Mouse (Mus musculus): ENCODE results near the gene Ppid. TPM values are rescaled to one million over a fixed set of nuclear protein-coding genes. Genes with fewer than 3 reads are reported as not detected.

Gene Ppid
- 153 and 155 TPM in 2 replicates for polyA plus RNA-seq (2015; fragmentation: Nextera tagmentation; extraction: Ambion mirVana)

DNA sequence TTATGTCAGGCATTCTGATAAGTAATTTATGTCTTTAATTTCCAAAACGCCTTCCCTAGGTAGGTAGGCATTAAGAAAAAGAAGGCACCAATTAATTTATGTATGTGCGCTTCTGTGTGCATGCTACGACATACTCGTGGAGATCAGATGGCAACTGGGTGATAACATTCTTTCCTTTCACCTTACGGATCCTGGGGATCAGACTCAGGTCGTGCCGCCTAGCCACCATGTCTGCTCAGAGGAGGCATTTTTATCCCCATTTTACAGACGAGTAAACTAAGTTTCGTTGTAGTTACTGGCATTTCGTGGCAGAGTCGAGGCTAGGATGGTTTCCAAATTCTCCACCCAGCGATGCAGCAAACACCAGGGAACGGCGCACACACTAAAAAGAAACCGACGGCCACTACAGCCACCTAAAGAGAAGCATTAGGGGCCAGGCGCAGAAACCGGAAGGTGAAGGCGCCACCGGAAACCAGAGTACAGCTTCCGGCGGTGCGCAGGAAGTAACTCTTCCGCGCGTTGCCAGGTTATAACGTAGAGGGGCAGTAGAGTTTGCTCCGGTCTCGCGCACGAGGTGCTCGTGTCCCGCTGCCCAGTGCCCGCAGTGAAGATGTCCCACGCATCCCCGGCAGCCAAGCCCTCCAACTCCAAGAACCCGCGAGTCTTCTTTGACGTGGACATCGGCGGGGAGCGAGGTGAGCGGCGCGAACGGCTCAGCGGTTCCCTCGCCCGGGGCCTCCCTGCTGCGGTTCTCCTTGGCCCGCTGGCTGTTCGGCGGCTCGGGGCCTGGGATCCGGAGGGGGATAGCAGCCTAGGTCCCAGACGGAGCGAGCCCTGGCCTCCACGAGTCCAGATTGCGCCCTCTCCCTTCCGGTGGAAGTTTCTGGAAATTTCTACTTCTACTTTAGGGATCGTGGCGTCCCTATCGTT lies at the start of gene Ppid:
TSS of gene Ppid (plus strand) at position 480 of the 930 bp plus-strand sequence.
- H3K36me3 ChIP-seq = peaks cover 20% of the 10 kb centered on the region
- H3K27ac ChIP-seq = peak within 1 kb of the TSS; percentile 86
- H3K4me3 ChIP-seq = peak within 1 kb of the TSS; percentile 92
- no peaks in the 10 kb centered on the region for H3K9me3 ChIP-seq
- 0 out of 2 replicates have a peak, but pooled peaks cover 3% of the 10 kb centered on the region for H3K27me3 ChIP-seq
- H3K9ac ChIP-seq = peak within 1 kb of the TSS; percentile 89
- H3K4me2 ChIP-seq = peak within 1 kb of the TSS; percentile 90
- peaks cover 15% of the 10 kb centered on the region for H3K4me1 ChIP-seq (replicated peaks)
- WGBS = 4% methylated on average over 63 of the region's 63 CpGs
- peak; percentile 91 for ATAC-seq (ENCODE audit: low FRiP score)

DNA sequence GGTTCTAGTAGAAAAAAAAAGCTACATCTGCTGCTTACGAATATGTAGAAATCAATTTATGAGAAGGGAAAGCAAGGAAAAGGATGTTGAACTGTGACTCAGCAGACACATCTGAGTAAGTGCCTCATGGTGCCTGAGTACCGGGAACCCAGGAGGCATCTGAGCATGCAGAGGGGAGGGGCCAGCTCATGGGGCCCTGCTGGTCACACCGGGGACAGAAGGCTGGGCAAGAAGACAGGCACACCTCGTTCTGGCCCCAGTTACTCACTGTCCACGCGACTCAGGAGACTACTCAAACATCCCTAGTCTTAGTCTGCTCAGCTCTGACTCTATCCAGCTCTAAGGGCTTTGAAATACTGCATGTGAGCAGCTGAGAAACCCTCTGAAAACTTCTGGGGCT lies 48.6 kb upstream of the Ppid start:
- Histone ChIP-seq H3K4me3 (no peak overlapping the region), H3K27me3 (no peaks in the 10 kb centered on the region)

DNA sequence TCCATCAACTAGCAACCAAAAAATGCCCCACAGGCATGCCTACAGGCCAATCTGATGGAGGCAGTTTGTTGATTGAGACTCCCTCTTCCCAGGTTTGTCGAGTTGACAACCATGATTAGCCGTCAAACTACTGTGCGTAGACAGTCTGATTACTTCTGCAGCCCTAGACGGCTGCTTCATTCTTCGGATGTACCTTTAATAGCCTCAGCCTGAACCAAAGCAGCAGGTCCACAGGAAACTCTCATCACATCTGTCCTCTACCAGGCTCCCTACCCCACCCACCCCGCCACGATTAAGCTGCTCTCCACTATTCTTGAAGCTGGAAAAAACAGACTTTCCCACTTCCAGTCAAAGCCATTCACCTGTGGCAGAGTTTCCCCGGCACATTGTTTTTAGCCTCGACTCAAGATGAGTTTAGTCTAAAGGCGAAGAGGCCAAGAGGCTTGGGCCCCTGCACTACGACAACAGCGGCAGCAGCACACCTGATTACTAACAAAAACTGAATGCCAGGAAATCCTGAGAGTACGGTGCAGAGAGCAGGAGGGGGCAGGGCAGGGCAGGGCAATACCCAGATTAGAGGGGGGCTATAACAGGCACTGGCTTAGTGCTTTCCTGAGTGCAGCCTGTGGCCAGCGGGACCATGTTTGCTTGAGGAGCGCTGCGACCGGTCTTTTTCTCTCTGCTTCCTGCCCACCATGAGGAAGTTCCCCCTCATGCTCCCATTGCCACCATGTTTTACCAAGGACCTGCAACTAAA lies 42.3 kb upstream of the Ppid start:
- Histone ChIP-seq H3K4me1 (replicated peaks) (0 out of 2 replicates have a peak, but pooled peaks cover 3% of the 10 kb centered on the region), H3K9me3 (no peaks in the 10 kb centered on the region), H3K9ac (no peak overlapping the region), H3K27ac (no peak overlapping the region), H3K27me3 (no peaks in the 10 kb centered on the region), H3K36me3 (no peaks in the 10 kb centered on the region; the same call in 1 of the 2 replicates), H3K4me2 (no peak overlapping the region), H3K4me3 (no peak overlapping the region)
- ATAC-seq (ENCODE audit: low FRiP score) = no peak
- WGBS = 87% methylated on average over 17 of the region's 17 CpGs

More for the DNA sequence above, 48.6 kb upstream of the Ppid start:
- 0 out of 2 replicates have a peak, but pooled peaks have one; percentile 17 for ATAC-seq (ENCODE audit: low FRiP score)
- H3K27ac ChIP-seq = no peak overlapping the region
- H3K9me3 ChIP-seq = no peaks in the 10 kb centered on the region
- H3K9ac ChIP-seq = no peak overlapping the region
- H3K4me1 ChIP-seq (replicated peaks) = peaks cover 5% of the 10 kb centered on the region; the same call in 1 of the 2 replicates
- 42% methylated on average over 6 of the region's 6 CpGs for WGBS
- no peak overlapping the region for H3K4me2 ChIP-seq
- no peaks in the 10 kb centered on the region; the same call in none of the 2 replicates for H3K36me3 ChIP-seq

DNA sequence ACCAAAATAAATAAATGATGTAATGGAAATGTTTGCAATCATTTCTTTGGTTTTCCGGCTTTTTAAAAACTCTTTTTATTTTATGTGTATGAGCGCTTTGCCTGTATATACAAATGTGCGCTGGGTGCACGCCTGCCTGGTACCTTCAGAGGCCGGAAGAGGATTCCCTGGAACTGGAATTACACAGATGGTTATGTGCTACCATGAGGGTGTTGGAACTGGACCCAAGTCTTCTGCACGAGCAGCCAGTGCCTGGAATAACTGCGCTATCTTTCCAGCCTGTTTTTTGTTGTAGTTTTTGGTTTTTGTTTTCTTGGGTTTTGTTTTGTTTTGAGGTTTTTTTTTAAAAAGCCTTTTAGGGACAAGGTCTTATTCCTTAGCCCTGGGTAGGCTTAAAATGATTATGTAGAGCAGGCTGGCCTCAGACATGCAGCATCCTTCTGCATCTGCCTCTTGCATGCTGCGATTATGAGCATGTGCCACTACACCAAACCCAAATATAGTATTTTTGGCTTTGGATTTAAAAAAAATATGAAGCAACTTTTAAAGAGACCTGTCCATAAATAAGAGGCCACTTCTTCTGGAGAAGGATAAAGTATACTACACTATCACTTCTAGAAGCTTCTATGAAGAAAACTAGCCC lies 41.3 kb upstream of the Ppid start:
- 97% methylated on average over 8 of the region's 8 CpGs for WGBS

DNA sequence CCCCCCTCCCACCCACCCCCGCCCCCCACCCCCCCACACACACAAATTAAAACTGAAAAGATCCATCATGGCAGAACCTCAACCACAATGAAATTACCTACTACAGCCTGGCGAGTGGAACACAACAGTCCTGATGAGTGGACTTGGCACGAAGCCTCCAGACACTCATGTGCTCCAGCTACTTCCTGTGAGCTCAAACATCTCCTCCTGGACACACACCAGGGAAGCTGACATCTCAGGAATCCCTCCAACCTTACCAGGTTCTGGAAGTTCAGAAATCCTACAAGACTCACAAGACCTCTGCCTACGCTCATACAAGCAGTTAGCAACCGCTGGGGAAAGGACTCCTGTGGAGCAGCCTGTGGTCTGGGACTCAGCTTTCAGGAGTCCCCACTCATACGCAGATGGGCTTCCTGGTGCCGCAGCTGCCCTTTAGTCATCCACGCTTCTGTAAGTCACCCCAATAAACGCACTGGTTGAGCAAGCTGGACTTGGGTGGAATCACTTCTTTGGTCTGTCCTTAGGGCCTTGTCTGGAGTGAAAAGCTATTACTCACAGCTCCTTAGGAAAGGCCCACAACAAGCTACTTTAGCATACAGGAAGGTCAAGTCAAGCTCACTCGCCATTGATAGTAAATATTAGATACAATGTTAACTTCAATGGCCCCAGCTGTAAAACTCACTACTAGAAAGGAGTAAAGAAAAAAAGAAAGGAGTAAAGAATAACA lies 39.2 kb upstream of the Ppid start:
- Histone ChIP-seq H3K27me3 (no peaks in the 10 kb centered on the region), H3K9me3 (no peaks in the 10 kb centered on the region), H3K4me1 (replicated peaks) (0 out of 2 replicates have a peak, but pooled peaks cover 3% of the 10 kb centered on the region)

More for the DNA sequence above, 41.3 kb upstream of the Ppid start:
- Histone ChIP-seq H3K27ac (no peak overlapping the region), H3K4me1 (replicated peaks) (0 out of 2 replicates have a peak, but pooled peaks cover 3% of the 10 kb centered on the region), H3K4me3 (no peak overlapping the region), H3K9ac (no peak overlapping the region), H3K9me3 (no peaks in the 10 kb centered on the region), H3K36me3 (no peaks in the 10 kb centered on the region; the same call in 1 of the 2 replicates), H3K4me2 (no peak overlapping the region), H3K27me3 (no peaks in the 10 kb centered on the region)
- no peak for ATAC-seq (ENCODE audit: low FRiP score)

DNA sequence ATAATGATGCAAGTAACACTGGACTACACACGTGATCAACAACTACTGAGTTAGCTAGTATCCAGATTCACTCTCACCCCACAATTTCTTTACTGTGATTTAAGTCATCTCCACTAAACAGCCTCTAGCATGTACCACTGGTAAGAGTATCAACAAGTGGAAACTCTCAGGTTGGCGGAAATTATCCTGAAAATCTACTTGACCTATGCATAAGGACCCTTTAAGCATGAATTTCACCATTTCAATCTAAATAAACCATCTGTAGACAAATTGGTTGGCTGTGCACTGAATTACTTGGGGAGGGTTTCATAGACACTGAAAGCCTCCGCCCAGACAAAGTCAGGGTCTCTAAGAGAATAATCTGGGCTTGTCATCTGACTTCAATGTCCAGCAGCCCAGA lies 37.4 kb upstream of the Ppid start:
- no peaks in the 10 kb centered on the region for H3K36me3 ChIP-seq
- no peak for ATAC-seq (ENCODE audit: low FRiP score)
- WGBS = 95% methylated on average over 3 of the region's 3 CpGs

More for the DNA sequence above, 39.2 kb upstream of the Ppid start:
- 84% methylated on average over 9 of the region's 10 CpGs for WGBS
- Histone ChIP-seq H3K27ac (no peak overlapping the region), H3K4me2 (no peak overlapping the region), H3K9ac (no peak overlapping the region), H3K4me3 (no peak overlapping the region), H3K36me3 (no peaks in the 10 kb centered on the region)
- no peak for ATAC-seq (ENCODE audit: low FRiP score)

DNA sequence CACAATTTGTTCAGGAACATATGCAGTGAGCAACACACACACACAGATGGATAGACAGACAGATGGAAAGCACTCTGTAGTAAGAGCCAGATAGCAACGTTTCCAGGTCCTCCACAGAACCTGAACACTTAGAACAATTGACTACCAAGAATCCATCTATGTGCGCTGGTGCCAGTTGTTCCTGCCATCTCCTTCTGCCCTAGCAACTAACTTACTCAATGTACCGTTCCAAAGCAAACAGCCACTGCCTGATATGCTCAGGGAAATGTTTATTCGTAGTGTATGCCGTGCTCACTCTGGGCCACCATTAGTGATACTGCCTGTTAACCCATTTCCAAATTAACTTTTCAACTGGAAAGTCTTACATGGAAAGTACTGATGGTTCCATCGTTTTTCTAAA lies 36.1 kb upstream of the Ppid start:
- no peaks in the 10 kb centered on the region for H3K36me3 ChIP-seq
- no peaks in the 10 kb centered on the region for H3K27me3 ChIP-seq
- WGBS = 92% methylated on average over 6 of the region's 6 CpGs
- no peak overlapping the region for H3K9ac ChIP-seq
- no peak for ATAC-seq (ENCODE audit: low FRiP score)
- H3K4me2 ChIP-seq = no peak overlapping the region
- H3K4me1 ChIP-seq (replicated peaks) = peaks cover 7% of the 10 kb centered on the region
- H3K9me3 ChIP-seq = no peaks in the 10 kb centered on the region
- no peak overlapping the region for H3K27ac ChIP-seq
- no peak overlapping the region for H3K4me3 ChIP-seq

More for the DNA sequence above, 37.4 kb upstream of the Ppid start:
- Histone ChIP-seq H3K4me1 (replicated peaks) (0 out of 2 replicates have a peak, but pooled peaks cover 3% of the 10 kb centered on the region), H3K9ac (no peak overlapping the region), H3K4me2 (no peak overlapping the region), H3K9me3 (no peaks in the 10 kb centered on the region), H3K4me3 (no peak overlapping the region), H3K27me3 (no peaks in the 10 kb centered on the region), H3K27ac (no peak overlapping the region)

DNA sequence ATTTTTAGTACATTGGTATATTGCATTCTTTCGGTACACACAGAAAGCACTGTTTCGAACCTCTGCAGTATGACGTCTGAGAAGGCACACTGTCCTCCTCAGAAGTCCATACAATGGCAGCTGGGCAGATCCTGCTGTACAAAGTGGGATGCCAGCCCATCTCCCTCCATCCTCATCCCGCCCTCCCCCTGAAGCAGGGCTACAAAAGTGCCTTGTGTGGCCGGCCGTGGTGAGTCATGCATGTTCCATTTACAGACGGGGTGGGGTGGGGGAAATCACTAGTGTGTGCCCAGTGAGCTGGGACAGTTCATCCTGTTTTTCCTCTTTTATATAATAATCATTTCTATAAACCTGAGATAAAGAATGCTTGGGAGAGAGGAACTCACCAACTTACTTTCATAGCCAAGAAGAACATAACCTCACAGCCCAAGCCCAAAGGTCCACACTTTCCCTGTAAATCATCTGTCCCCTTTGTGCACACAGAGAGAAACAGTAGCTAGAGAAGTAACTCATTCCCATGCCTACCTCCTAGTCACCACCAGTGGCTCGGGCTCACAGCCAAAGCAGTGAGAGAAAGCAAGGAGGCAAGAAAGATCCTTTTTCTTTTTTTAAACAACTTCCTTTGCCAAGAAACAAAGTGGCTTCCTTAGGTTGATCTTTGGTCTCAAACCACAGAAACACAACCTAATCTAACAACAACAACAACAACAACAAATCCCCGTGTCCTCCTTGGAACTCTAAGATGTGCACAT lies 31.9 kb upstream of the Ppid start:
- no peaks in the 10 kb centered on the region for H3K27me3 ChIP-seq
- H3K9me3 ChIP-seq = no peaks in the 10 kb centered on the region
- H3K4me3 ChIP-seq = no peak overlapping the region
- H3K4me1 ChIP-seq (replicated peaks) = peaks cover 8% of the 10 kb centered on the region
- no peak overlapping the region for H3K4me2 ChIP-seq
- WGBS = 78% methylated on average over 9 of the region's 9 CpGs
- H3K9ac ChIP-seq = no peak overlapping the region
- peak overlapping the region; percentile 58 for H3K27ac ChIP-seq
- H3K36me3 ChIP-seq = no peaks in the 10 kb centered on the region
- peak; percentile 61 for ATAC-seq (ENCODE audit: low FRiP score)

DNA sequence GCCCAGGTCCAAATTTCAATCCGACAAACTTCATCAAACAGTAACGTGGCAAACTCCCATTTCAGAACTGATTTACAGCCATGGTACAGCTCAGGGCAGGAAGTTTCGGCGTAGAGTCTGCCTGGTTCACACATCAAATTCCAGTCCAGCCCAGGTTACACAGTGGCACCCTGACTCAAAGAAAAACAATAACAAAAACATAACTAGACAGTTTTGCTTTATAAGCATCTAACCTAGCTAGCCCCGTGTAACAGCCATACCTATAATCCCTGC lies 31.4 kb upstream of the Ppid start:
- Histone ChIP-seq H3K36me3 (no peaks in the 10 kb centered on the region), H3K4me2 (no peak overlapping the region), H3K27me3 (no peaks in the 10 kb centered on the region), H3K4me1 (replicated peaks) (peaks cover 8% of the 10 kb centered on the region), H3K9ac (no peak overlapping the region), H3K4me3 (no peak overlapping the region), H3K9me3 (no peaks in the 10 kb centered on the region), H3K27ac (no peak overlapping the region)
- ATAC-seq (ENCODE audit: low FRiP score) = no peak
- 89% methylated on average over 5 of the region's 5 CpGs for WGBS

DNA sequence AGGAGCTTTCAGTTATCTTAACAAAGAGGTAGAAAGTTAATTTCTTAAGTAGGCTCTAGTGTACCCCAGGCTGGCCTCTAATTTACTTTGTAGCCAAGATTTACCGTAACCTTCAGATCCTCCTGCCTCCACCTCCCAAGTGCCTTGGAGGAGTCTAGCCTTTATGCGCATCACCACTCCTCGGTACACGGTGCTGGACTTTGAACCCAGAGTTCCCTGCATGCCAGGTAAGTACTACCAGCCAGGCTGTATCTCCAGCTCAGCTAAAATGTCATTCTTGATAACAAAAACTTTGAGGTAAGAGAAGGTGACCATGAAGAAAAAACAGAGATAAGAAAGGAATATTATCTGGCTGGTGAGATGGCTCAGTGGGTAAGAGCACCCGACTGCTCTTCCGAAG lies 30.6 kb upstream of the Ppid start:
- no peak overlapping the region for H3K9ac ChIP-seq
- peaks cover 14% of the 10 kb centered on the region for H3K4me1 ChIP-seq (replicated peaks)
- WGBS = 94% methylated on average over 6 of the region's 6 CpGs
- no peaks in the 10 kb centered on the region for H3K27me3 ChIP-seq
- no peak overlapping the region for H3K4me2 ChIP-seq
- H3K27ac ChIP-seq = no peak overlapping the region
- H3K4me3 ChIP-seq = no peak overlapping the region
- no peaks in the 10 kb centered on the region for H3K9me3 ChIP-seq
- ATAC-seq (ENCODE audit: low FRiP score) = no peak
- H3K36me3 ChIP-seq = no peaks in the 10 kb centered on the region

All from hindbrain, embryonic 13.5 days (tissue).